Mouse (Mus musculus): Measurements from ENCODE around the gene 1700001F09Rik.
"Not testable (repeated sequence)": the region's sequence is repeated elsewhere in the genome, so short reads cannot be mapped to it uniquely, and the experiment has no call there.

GRCm38 (mm10) chr14:43359246-43359645 lies 11.6 kb upstream of the 1700001F09Rik start:
- TF ChIP-seq CTCF (IDR thresholded peaks at IDR 0.05; ENCODE audit: borderline replicate concordance, insufficient read depth, low read depth, low read length); POLR2A (IDR thresholded peaks at IDR 0.05; ENCODE audit: borderline replicate concordance, insufficient read depth, low read length): not testable (repeated sequence)
